Mouse (Mus musculus) ovary, postnatal 36 days (tissue): ENCODE data around the gene Abhd6.
"Not testable (repeated sequence)": the region's sequence is repeated elsewhere in the genome, so short reads cannot be mapped to it uniquely, and the experiment has no call there.

Source experiments
- DNase-seq: peaks from one replicate; pipeline ENCODE4 v3.0.0; 2022; ENCODE audit warnings: low spot score, mixed read lengths

The Abhd6 gene

DNA sequence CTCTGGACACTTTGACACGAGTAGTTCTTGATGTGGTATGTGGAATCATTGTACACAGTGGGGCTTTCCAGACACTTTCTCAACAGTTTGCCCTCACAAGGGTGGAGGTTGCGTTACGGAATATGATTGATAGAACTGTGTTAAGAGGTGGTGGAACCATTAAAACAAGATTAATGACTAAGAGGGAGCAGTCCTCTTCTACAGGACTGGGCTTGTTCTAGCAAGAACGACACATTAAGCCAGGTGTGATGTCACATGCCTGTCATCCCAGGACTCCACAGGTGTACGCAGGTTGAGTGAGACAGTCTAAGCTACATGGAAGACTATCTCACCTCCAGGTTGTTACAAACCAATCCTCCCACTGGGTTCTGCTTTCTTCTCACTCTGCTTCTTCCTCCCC is 3.3 kb upstream of the Abhd6 start:
- no peak for DNase-seq

- DNase-seq = no peak
These were observed 2.5 kb upstream of the Abhd6 start for GRCm38 (mm10) chr14:8000247-8000646.

DNA sequence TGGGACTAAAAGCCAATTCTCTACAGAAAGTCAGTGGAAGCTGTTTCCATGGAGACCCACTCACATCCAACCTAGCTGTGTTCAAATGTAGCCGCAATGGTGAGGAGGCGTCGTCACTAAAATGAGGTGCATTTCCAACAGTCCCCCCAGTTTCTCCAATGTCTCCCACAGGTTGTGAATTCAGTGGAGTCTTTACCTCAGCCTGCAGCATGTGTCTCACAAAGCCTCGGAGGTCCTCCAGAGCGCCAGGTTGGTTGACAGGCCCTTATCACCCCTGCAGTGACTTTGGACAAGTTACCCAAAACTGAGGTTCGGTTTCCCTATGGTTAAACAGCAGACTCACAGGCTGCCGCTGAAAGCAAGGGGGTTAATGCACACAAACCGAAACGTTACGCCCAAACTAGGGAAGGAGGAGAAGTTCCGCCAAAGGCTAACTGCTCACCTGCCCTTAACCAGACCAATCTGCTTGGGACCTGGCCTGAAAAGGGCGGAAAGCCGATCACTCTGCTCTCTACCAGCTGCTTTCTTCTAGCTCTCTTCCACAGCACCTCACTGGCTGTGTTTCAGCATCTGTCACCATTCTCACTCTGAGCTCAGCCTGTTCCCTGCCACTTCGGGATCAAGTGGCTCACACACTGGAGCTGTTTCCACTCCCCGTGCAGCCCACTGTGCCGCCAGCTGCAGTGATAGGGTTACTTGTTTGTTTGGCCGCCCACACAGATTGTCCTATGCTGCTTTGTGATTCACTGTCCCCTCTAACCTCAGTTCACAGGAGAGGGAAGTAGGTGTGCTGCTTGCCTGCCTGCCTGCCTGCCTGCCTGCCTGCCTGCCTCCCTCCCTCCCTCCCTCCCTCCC is 1.6 kb upstream of the Abhd6 start:
- no peak for DNase-seq

GRCm38 (mm10) chr14:8003093-8003670 is 480 bp downstream of the Abhd6 start:
- DNase-seq = peak; percentile 40

GRCm38 (mm10) chr14:8003727-8004670 is 1.3 kb downstream of the Abhd6 start:
- DNase-seq = no peak

DNA sequence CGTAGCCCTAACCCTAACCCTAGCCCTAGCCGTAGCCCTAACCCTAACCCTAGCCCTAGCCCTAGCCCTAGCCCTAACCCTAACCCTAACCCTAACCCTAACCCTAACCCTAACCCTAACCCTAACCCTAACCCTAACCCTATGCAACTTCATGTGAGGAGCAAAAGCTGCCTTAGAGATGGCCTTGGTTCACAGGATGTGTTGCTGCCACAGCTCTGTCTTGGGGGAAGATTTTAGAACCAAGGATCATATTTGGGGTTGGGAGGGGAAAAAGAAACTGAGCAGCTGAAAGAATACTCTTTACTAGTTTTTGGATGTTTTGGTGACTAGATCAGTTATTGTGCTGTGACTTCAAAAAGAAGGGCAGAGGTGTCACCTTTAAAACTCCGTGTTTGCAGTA is 3.4 kb downstream of the Abhd6 start:
- not testable (repeated sequence) for DNase-seq

DNA sequence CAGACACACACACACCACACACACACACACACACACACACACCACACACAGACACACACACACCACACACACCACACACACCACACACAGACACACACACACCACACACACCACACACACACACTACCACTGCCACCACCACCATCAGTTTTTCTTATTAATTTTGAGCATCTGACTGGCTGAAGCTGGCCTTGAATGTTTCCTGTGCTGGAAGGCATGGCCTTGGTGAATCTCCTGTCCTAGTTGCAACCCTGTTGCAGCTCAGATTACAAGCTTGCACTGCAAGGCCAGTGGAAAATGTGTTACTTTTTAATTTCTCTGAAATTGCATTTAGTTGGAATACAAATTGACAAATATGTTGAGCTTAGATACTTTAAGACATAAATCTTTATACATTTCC is 4.4 kb downstream of the Abhd6 start:
- peak; percentile 25 for DNase-seq

DNA sequence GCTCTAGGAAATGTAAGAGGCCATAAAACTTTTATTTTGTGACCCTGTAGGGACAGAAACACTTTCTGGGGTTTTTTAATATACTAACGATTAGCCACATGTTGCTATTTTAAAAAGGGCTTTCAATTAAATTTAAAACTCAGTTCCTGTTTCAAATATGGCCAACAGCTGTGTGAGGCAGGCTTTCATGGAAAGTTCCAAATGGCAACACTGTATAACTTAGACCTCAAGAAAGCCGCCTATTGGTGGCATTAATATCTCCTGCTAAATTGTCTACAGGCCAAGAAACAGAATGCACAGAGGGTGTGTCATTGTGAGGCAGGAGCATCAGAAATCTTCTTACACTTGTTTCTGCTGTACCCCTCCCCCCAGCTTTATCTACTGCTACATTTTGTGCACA is 4.8 kb downstream of the Abhd6 start:
- no peak for DNase-seq

- DNase-seq = no peak
These were observed 5.2 kb downstream of the Abhd6 start for GRCm38 (mm10) chr14:8007923-8008322.

- no peak for DNase-seq
These were observed 8.6 kb downstream of the Abhd6 start for GRCm38 (mm10) chr14:8011297-8011696.

- no peak for DNase-seq
These were observed 9.2 kb downstream of the Abhd6 start for GRCm38 (mm10) chr14:8011938-8012337.

DNA sequence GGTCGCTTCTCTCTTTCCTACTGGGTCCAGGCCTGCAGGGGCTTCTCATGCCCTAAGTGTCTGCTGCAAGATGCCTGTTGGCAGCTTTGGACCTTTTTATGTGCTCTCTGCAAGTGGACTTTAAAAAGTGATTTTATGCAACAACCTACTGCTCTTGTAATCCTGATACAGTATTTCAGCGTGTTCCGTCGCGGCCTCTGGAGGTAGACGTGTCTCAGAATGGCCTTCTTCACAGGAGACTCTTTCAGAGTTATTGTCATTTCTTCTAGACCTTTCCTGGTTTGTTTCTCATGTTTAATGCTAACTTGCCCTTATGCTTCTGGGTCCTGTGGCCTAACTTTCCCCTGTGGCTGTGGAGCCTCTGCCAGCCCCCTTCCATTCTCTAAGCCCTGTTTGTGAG is 13.1 kb downstream of the Abhd6 start:
- DNase-seq = no peak

DNA sequence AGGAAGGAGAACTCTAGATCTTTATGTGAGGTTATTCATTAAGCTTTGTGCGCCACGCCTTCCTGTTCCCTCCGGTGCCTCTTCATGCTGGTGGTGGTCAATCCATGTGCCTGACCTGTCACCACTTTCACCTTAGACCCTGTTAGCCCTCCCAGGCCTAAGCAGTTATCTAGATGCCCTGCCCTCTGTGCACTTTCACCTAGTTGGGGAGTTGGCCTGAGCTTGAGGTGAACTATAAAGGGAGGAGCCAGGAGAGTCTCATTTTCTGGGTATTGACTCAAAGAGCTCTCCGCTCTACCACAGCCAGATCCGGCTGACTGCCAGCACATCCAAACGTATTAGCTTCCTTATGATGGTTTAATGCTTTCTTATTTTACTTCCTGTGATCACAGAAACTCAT is 13.6 kb downstream of the Abhd6 start:
- DNase-seq = no peak

- DNase-seq = no peak
These were observed 14.2 kb downstream of the Abhd6 start for GRCm38 (mm10) chr14:8016951-8017350.

GRCm38 (mm10) chr14:8020011-8020410 is 17.3 kb downstream of the Abhd6 start:
- no peak for DNase-seq

DNA sequence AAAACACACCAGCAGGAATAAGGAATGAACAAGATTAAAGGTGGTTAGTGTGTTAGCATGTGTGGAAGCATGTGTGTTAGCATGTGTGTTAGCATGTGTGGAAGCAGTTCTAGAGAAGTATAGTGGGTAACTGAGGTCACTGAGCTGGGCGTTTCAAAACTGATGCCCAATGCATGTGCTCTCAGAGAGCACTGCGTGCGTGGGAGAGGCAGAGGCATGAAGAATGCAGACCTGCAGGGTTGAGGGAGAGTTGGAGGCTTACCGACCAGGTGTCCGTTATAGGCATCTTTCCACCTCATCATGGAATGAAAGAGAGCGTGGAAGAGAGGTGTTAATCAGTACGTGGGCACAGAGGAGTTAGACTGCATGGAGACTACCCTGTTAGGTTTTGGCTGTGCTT is 17.8 kb downstream of the Abhd6 start:
- no peak for DNase-seq

DNA sequence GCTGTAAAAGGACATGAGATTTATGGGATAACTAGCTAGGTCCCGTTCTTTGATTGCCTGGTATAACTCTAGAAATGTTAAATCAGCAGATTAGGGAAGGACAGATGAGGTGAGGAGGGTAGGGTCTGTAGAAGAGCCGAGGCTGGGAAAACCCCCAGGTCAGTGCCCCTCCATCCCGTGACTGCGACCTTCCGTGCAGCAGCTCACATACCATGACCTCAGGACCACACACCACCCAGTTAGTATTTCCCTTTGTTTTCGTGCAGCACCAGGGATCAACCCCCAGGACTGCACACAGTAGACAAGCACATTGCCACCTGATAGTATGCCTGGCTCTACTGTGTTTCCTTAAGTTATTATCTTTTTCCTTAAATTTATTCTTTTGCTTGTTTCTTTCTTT is 21.8 kb downstream of the Abhd6 start:
- DNase-seq = no peak

- no peak for DNase-seq
These were observed 22.2 kb downstream of the Abhd6 start for GRCm38 (mm10) chr14:8024936-8025335.

GRCm38 (mm10) chr14:8026769-8027531 is 24.2 kb downstream of the Abhd6 start:
- DNase-seq = no peak

DNA sequence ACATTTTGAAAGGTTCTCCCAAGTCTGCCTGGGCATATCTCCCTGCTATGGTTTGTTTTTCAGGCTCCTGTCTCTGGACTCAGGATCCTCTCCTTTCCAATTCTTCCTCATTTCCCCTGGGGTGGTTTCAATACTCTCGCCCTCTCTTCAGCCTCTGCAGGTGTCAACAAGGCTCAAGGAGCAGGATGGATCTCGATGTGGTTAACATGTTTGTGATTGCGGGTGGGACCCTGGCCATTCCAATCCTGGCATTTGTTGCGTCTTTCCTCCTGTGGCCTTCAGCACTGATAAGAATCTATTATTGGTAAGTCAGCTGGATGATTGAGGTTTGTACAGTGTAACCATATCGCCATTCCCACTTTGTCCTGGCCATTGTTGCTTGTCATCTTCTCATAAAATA is 25.4 kb downstream of the Abhd6 start:
- DNase-seq = no peak

- no peak for DNase-seq
These were observed 27.1 kb downstream of the Abhd6 start for GRCm38 (mm10) chr14:8029752-8030151.

DNA sequence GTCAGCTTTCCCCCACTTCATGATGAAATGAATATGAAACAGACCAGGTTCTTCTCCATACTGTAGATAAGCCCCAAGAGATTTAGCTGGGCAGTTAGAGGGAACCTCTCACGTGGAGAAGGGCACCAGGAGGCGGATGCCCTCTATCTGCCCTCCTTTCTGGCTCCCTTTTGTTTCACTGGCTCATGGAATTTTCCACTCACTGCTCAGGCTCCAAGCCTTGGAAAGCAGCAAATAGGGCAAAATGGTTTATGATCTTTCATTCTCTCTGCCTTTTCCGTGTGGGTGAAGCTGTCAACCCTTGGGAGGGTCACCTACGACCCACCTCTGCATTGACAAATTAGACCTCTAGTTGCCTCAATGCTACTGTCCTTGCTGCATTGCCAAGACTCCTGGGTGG is 27.8 kb downstream of the Abhd6 start:
- no peak for DNase-seq
